Mouse (Mus musculus): ENCODE data around the gene Dnajc16.

Gene Dnajc16

GRCm38 (mm10) chr4:141790524-141790990 lies at the start of gene Dnajc16:
Dnajc16 (minus strand) TSS chr4:141790931.
- DNase-seq (ENCODE audit: low spot score), result peak; percentile 96

GRCm38 (mm10) chr4:141834536-141835095 lies 43.9 kb upstream of the Dnajc16 start:
- no peak for DNase-seq (ENCODE audit: low spot score)

GRCm38 (mm10) chr4:141833911-141834310 lies 43.2 kb upstream of the Dnajc16 start:
- DNase-seq (ENCODE audit: low spot score), result no peak

GRCm38 (mm10) chr4:141831361-141831760 lies 40.6 kb upstream of the Dnajc16 start:
- DNase-seq (ENCODE audit: low spot score), result no peak

GRCm38 (mm10) chr4:141830381-141830780 lies 39.6 kb upstream of the Dnajc16 start:
- no peak for DNase-seq (ENCODE audit: low spot score)

GRCm38 (mm10) chr4:141828177-141828576 lies 37.4 kb upstream of the Dnajc16 start:
- DNase-seq (ENCODE audit: low spot score), result no peak

- no peak for DNase-seq (ENCODE audit: low spot score)
These were observed 36.7 kb upstream of the Dnajc16 start for GRCm38 (mm10) chr4:141827401-141827800.

- DNase-seq (ENCODE audit: low spot score), result no peak
These were observed 35.3 kb upstream of the Dnajc16 start, which contains the start of gene Cela2a for GRCm38 (mm10) chr4:141826060-141826459. Cela2a (minus strand) TSS chr4:141826160.

GRCm38 (mm10) chr4:141822979-141823378 lies 32.2 kb upstream of the Dnajc16 start:
- DNase-seq (ENCODE audit: low spot score), result peak; percentile 59

- DNase-seq (ENCODE audit: low spot score), result peak; percentile 77
These were observed 31.4 kb upstream of the Dnajc16 start for GRCm38 (mm10) chr4:141822089-141822488.

- peak; percentile 57 for DNase-seq (ENCODE audit: low spot score)
These were observed 30.4 kb upstream of the Dnajc16 start for GRCm38 (mm10) chr4:141821178-141821577.

GRCm38 (mm10) chr4:141819316-141819715 lies 28.6 kb upstream of the Dnajc16 start:
- DNase-seq (ENCODE audit: low spot score), result no peak

- no peak for DNase-seq (ENCODE audit: low spot score)
These were observed 28.1 kb upstream of the Dnajc16 start for GRCm38 (mm10) chr4:141818861-141819260.

- DNase-seq (ENCODE audit: low spot score), result no peak
These were observed 27.0 kb upstream of the Dnajc16 start for GRCm38 (mm10) chr4:141817706-141818105.

- DNase-seq (ENCODE audit: low spot score), result no peak
These were observed 26.3 kb upstream of the Dnajc16 start for GRCm38 (mm10) chr4:141816776-141817655.

GRCm38 (mm10) chr4:141816267-141816666 lies 25.5 kb upstream of the Dnajc16 start:
- DNase-seq (ENCODE audit: low spot score), result no peak

- DNase-seq (ENCODE audit: low spot score), result peak; percentile 41
These were observed 20.6 kb upstream of the Dnajc16 start for GRCm38 (mm10) chr4:141811375-141811774.

GRCm38 (mm10) chr4:141810975-141811374 lies 20.2 kb upstream of the Dnajc16 start:
- no peak for DNase-seq (ENCODE audit: low spot score)

GRCm38 (mm10) chr4:141809850-141810464 lies 19.2 kb upstream of the Dnajc16 start:
- DNase-seq (ENCODE audit: low spot score), result no peak

- DNase-seq (ENCODE audit: low spot score), result peak; percentile 27
These were observed 15.2 kb upstream of the Dnajc16 start for GRCm38 (mm10) chr4:141805886-141806285.

- peak; percentile 43 for DNase-seq (ENCODE audit: low spot score)
These were observed 13.4 kb upstream of the Dnajc16 start for GRCm38 (mm10) chr4:141804105-141804504.

- DNase-seq (ENCODE audit: low spot score), result peak; percentile 35
These were observed 6.8 kb upstream of the Dnajc16 start for GRCm38 (mm10) chr4:141797545-141797944.

GRCm38 (mm10) chr4:141796954-141797353 lies 6.2 kb upstream of the Dnajc16 start:
- peak; percentile 29 for DNase-seq (ENCODE audit: low spot score)

Measured in testis, postnatal 10 days (tissue).